Mouse (Mus musculus) megakaryocyte, embryonic 14.5 days (primary cell): ENCODE data around the gene Vangl2.

Experiments
- FLI1 ChIP-seq: IDR thresholded peaks from 2 replicates; pipeline ENCODE4 v1.6.1; 2012; ENCODE audit warnings: low read length, inconsistent platforms, mixed read lengths
- GATA1 ChIP-seq: IDR thresholded peaks from 3 replicates; pipeline ENCODE4 v1.6.1; 2012; ENCODE audit warnings: mixed read lengths, low read length, inconsistent platforms, borderline replicate concordance

DNA sequence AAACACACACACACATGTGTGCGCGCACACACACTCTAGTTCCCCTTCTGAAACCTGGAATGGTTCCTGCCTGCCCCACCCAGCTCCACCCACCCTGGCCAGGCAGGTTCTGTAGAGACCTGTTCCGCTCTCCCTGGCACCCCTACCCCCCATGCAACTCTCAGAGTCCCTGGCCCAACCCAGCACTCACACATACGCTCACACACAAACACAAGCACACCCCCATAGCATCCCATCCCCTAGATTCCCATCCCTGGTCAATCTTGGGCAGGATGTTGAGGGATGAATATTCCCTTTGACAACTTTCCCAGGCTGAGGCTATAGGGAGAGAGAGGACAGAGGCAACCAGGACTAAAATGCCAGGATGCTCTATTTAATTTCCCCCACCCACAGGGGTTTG, 8.9 kb downstream of the Vangl2 start:
- TF ChIP-seq GATA1 = no peak
- TF ChIP-seq FLI1 = no peak
